Mouse (Mus musculus) liver, embryonic 14.5 days (tissue): ENCODE data around the gene Pigk.

Source experiments
- CTCF ChIP-seq: IDR thresholded peaks from 2 replicates; pipeline ENCODE4 v1.5.1; 2016; ENCODE audit warnings: antibody characterized with exemption, low read depth, control low read depth
- EP300 ChIP-seq: IDR thresholded peaks from 2 replicates; pipeline ENCODE4 v1.6.1; 2016; ENCODE audit warnings: antibody characterized with exemption, low read depth

DNA sequence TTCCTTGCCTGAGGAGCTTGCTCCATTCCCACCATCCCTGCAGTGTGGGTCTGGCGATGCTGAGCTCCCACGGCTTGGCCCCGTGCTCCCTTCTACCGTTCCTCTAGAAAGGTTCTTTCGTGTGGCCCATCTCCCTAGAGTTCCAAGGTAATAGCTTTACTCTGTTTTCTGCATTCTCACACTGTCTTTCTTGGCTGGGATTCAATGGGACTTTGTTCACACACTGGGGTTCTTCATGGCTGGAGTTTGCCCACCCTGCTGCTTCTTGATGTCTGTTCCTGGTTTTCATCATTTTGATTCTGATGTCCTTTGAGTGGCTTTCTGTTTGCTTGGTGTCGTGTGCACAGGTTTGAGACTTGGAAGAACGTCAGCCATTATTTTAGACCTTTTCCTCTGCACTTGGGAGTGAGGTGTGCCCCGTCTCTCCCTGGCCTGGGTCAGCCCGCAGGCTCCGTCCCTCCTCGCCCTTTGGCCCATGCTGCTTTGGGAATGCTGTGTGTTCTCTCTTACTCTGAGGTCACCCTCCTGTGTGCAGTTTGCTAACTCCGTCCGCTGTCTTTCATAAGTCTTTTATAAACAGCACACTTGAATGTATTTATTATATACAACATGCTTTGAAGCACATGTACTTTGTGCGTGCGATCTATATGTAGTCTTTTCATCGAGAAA lies 63.1 kb downstream of the Pigk start:
- no peak for TF ChIP-seq CTCF
- TF ChIP-seq EP300 = no peak
